ENCODE assay signal across 19 mouse cellular contexts in the genomic region with DNA sequence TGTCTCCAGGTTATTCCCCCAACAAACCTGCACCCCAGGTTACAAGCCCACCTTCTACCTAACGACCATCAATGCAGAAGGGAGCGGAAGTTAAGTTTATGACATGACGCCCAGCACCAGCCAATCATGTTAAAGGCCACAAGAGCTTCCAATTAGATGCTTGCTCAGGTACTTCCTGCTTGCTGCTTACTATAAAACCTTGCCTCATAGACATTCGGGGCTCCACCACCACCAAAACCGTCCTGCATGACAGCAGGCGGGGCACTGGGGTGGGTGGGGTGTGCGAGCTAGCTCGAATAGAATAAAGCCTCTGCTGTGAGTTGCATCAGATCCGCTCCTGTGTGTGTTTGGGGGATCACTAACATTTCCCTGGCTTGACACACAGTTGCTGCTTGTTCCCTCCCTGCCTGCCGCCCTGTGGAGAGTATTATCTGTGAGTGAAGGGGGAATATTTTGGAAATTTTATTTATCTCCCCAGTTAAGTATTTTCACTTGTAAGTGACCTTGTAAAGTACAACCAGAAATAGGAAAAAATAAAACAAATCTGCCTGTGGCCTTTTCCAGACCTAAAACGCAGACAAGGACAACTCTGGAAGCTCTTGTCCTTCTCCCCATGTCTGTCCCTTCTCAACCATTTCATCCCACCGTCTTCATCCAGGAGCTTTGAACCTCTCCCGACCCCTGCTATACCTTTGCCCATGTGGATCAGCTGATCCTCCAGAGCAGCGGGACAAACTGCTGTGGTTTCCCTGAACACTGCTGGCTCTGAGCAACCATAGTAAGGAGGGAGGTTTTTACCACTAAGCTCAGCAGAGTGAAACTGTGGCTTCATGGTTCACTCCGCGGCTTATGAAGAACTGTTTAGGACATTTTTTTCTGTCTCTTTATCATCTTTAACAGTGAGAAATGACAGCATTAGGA. TPM values are rescaled to one million over a fixed set of nuclear protein-coding genes. Genes with fewer than 3 reads are reported as not detected.
DNase-seq lines count a peak whose midpoint lies in the region; ATAC-seq and TF ChIP-seq lines count a peak whose summit lies in the region.
"Had no signal": no experiment of that assay in that cellular context is flagged by ENCODE, and none has a peak within 500 bp of the region (broad histone marks: within the 10 kb centered on the region; RNA-seq: fewer than 3 reads in every experiment).

No protein-coding gene starts in this region.

- H3K4me3 ChIP-seq in heart, embryonic 11.5 days (ENCODE audit: low read depth, low read length), result no peak overlapping the region
- H3K4me3 ChIP-seq in ES-E14 (ENCODE audit: insufficient read depth in 1 of 2, low read depth in 1 of 2, low read length in 2 of 2, poor library complexity in 1 of 2, severe bottlenecking in 1 of 2), result no peak overlapping the region; a peak in 1 of 4 replicates
- H3K4me3 ChIP-seq in testis, adult 2 months (ENCODE audit: control insufficient read depth, low read depth, low read length), result no peak overlapping the region
- H3K4me3 ChIP-seq: embryonic facial prominence, embryonic 10.5 days; forebrain, embryonic 13.5 days; left cerebral cortex, adult 2 months; liver, embryonic 13.5 days had no signal

- no peaks in the 10 kb centered on the region for H3K27me3 ChIP-seq in heart, embryonic 11.5 days (ENCODE audit: control insufficient read depth, insufficient read depth, low read length)
- no peaks in the 10 kb centered on the region for H3K27me3 ChIP-seq in testis, adult 2 months (ENCODE audit: control insufficient read depth, insufficient read depth, low read length)
- H3K27me3 ChIP-seq: forebrain, embryonic 13.5 days; liver, embryonic 13.5 days had no signal

- in situ Hi-C loops in ES-E14 (cut with MboI; ENCODE audit: low sequenced_read_pairs in 2 of 2, unreplicated experiment in 2 of 2), result no loop called here

- peaks cover 15% of the 10 kb centered on the region for H3K4me1 ChIP-seq in heart, embryonic 11.5 days (ENCODE audit: control insufficient read depth, insufficient read depth, low read length)
- H3K4me1 ChIP-seq in ES-E14 (ENCODE audit: control insufficient read depth in 2 of 2, insufficient read depth in 2 of 2, low read length in 2 of 2, poor library complexity in 1 of 2), result peaks cover 0 to 3% of the 10 kb centered on the region in 2 experiments; a peak in 1 of 4 replicates
- peaks cover 7% of the 10 kb centered on the region for H3K4me1 ChIP-seq in testis, adult 2 months (ENCODE audit: control insufficient read depth, insufficient read depth, low read length)
- H3K4me1 ChIP-seq: embryonic facial prominence, embryonic 10.5 days; liver, embryonic 13.5 days had no signal

- TF ChIP-seq CTCF in testis, adult 2 months (IDR thresholded peaks at IDR 0.05; ENCODE audit: control insufficient read depth, insufficient read depth, insufficient replicate concordance, low read depth, low read length), result no peak

- no peak overlapping the region for H3K4me2 ChIP-seq in heart, embryonic 11.5 days
- H3K4me2 ChIP-seq: forebrain, embryonic 13.5 days; liver, embryonic 13.5 days had no signal

- H3K9ac ChIP-seq in heart, embryonic 11.5 days (ENCODE audit: low read depth, low read length), result no peak overlapping the region
- H3K9ac ChIP-seq in ES-E14 (ENCODE audit: insufficient read depth, low read depth, low read length, poor library complexity, severe bottlenecking), result peak overlapping the region; percentile 42; the same call in 1 of the 2 replicates
- H3K9ac ChIP-seq: forebrain, embryonic 13.5 days; liver, embryonic 13.5 days had no signal

- no peak for ATAC-seq in heart, embryonic 11.5 days (replicated peaks; ENCODE audit: insufficient number of reproducible peaks, low FRiP score, low TSS enrichment)
- peak; percentile 27 for ATAC-seq in granulocyte monocyte progenitor cell, adult 5-6 weeks (replicated peaks; ENCODE audit: poor library complexity, severe bottlenecking)
- ATAC-seq: CD4-positive, CD25-positive, alpha-beta regulatory T cell, adult 4 months; forebrain, embryonic 13.5 days; hindbrain, postnatal 0 days; midbrain, embryonic 16.5 days had no signal

- H3K9me3 ChIP-seq in heart, embryonic 11.5 days (replicated peaks; ENCODE audit: control insufficient read depth, low read length), result peaks cover 6% of the 10 kb centered on the region; the same call in 1 of the 2 replicates
- H3K9me3 ChIP-seq in ES-E14 (ENCODE audit: control insufficient read depth, insufficient read depth, low read depth, low read length), result no peaks in the 10 kb centered on the region
- H3K9me3 ChIP-seq: liver, embryonic 13.5 days had no signal

- TF ChIP-seq POLR2A in testis, adult 2 months (IDR thresholded peaks at IDR 0.05; ENCODE audit: control insufficient read depth, low read depth, low read length), result no peak

- 63% methylated on average over 16 of the region's 16 CpGs for WGBS in heart, embryonic 11.5 days (ENCODE audit: insufficient replicate concordance)

- H3K27ac ChIP-seq in heart, embryonic 11.5 days (ENCODE audit: low read depth, low read length), result peak overlapping the region; percentile 31; the same call in 1 of the 2 replicates
- H3K27ac ChIP-seq in ES-E14 (ENCODE audit: insufficient read depth, low read depth, low read length, poor library complexity, severe bottlenecking), result no peak overlapping the region
- H3K27ac ChIP-seq in testis, adult 2 months (ENCODE audit: control insufficient read depth, insufficient read depth, low read depth, low read length), result peak overlapping the region; percentile 90
- H3K27ac ChIP-seq: embryonic facial prominence, embryonic 10.5 days; forebrain, embryonic 13.5 days; hindbrain, postnatal 0 days; kidney, postnatal 0 days; left cerebral cortex, adult 2 months; liver, embryonic 13.5 days had no signal

- H3K36me3 ChIP-seq in heart, embryonic 11.5 days (ENCODE audit: control insufficient read depth, insufficient read depth, low read length), result no peaks in the 10 kb centered on the region
- H3K36me3 ChIP-seq in ES-E14 (ENCODE audit: control insufficient read depth, insufficient read depth, low read length, poor library complexity, severe bottlenecking), result no peaks in the 10 kb centered on the region
- no peaks in the 10 kb centered on the region for H3K36me3 ChIP-seq in testis, adult 2 months (ENCODE audit: control insufficient read depth, insufficient read depth, low read length)
- H3K36me3 ChIP-seq: embryonic facial prominence, embryonic 10.5 days; liver, embryonic 13.5 days had no signal

- no peak for DNase-seq in heart, adult 9 months (ENCODE audit: low spot score in 2 of 2)
- DNase-seq in ES-E14 (ENCODE audit: low read depth, low spot score), result no peak
- DNase-seq in embryo, embryonic 10 days (ENCODE audit: low spot score), result no peak
- DNase-seq in thymus, postnatal 4 days, result no peak
- DNase-seq: cerebellum, postnatal 10 days; gastrocnemius, postnatal 14 days; kidney, adult 11 months; liver, embryonic 13.5 days; right cerebral cortex, postnatal 25 days had no signal

TF ChIP-seq in ES-E14, 5 proteins besides CTCF, POLR2A, EP300 and RAD21:
- TF ChIP-seq ZNF384 (IDR thresholded peaks at IDR 0.05; ENCODE audit: low read depth, low read length) (no peak), CHD2 (IDR thresholded peaks at IDR 0.05; ENCODE audit: low read depth, low read length) (no peak), HCFC1 (IDR thresholded peaks at IDR 0.05; ENCODE audit: borderline replicate concordance, insufficient read depth, low read length) (no peak), MAFK (IDR thresholded peaks at IDR 0.05; ENCODE audit: insufficient read depth, low read depth, low read length) (no peak), ZC3H11A (IDR thresholded peaks at IDR 0.05; ENCODE audit: borderline replicate concordance, low read depth, low read length) (no peak)

RNA-seq across cellular contexts. Expression of a gene that starts 21.5 kb away (rescaled TPM):
- polyA plus RNA-seq in heart, embryonic 11.5 days (2014; fragmentation: Nextera tagmentation; extraction: Ambion mirVana), result 32.7 and 41.2 TPM in 2 replicates
- 10.7 and 13.2 TPM in 2 replicates for total RNA-seq in ES-E14 (2012; rRNA removed)
- 11.3 and 15.1 TPM in 2 replicates for total RNA-seq in granulocyte monocyte progenitor cell, adult 5-6 weeks (2014; fragmentation: Nextera tagmentation)
- total RNA-seq in granulocyte monocyte progenitor cell, adult 5-6 weeks (2017), result 10.6 and 16.3 TPM in 2 replicates
- polyA plus RNA-seq in testis, adult 2 months (2012; rRNA removed), result 43.5 and 51.3 TPM in 2 replicates

RNA-seq across cellular contexts. Expression of a gene that starts 48.4 kb away (rescaled TPM):
- polyA plus RNA-seq in heart, embryonic 11.5 days (2014; fragmentation: Nextera tagmentation; extraction: Ambion mirVana), result 39.0 and 50.4 TPM in 2 replicates
- 24.4 and 30.5 TPM in 2 replicates for total RNA-seq in ES-E14 (2012; rRNA removed)
- total RNA-seq in granulocyte monocyte progenitor cell, adult 5-6 weeks (2014; fragmentation: Nextera tagmentation), result 10.5 and 21.3 TPM in 2 replicates
- 14.5 and 17.8 TPM in 2 replicates for total RNA-seq in granulocyte monocyte progenitor cell, adult 5-6 weeks (2017)
- 12.2 and 15.8 TPM in 2 replicates for polyA plus RNA-seq in testis, adult 2 months (2012; rRNA removed)
